Mouse (Mus musculus) limb, embryonic 10.5 days (tissue): ENCODE measurements at regions not wholly inside any gene's neighbourhood (a gene's known extent, or its start where the extent isn't known, plus 50 kb on each side); places are given as distances from the start of the nearest gene placed in this dataset.

ENCODE experiments used
- DNase-seq: peaks from one replicate; pipeline ENCODE4 v3.0.0-alpha.2; 2017; ENCODE audit warnings: low spot score
- H3K27ac ChIP-seq: fragments of 300-500 bp; sonication (generic); 2 replicates; pipeline ENCODE4 v1.5.1; 2016; ENCODE audit warnings: mild to moderate bottlenecking
- H3K27me3 ChIP-seq: fragments of 300-500 bp; sonication (generic); 2 replicates; pipeline ENCODE4 v1.6.1; 2016; ENCODE audit warnings: low read depth, mild to moderate bottlenecking; ENCODE audit not compliant: poor library complexity, severe bottlenecking
- H3K36me3 ChIP-seq: fragments of 300-500 bp; sonication (generic); 2 replicates; pipeline ENCODE4 v1.6.1; 2016; ENCODE audit warnings: mild to moderate bottlenecking, moderate library complexity
- H3K4me1 ChIP-seq: fragments of 300-500 bp; sonication (generic); 2 replicates; pipeline ENCODE4 v1.6.1; 2016
- H3K4me3 ChIP-seq: fragments of 300-500 bp; sonication (generic); 2 replicates; pipeline ENCODE4 v1.5.1; 2016; ENCODE audit warnings: mild to moderate bottlenecking, moderate library complexity
- H3K9me3 ChIP-seq: fragments of 300-500 bp; sonication (generic); replicated peaks from 2 replicates; pipeline ENCODE4 v1.6.1; 2016; ENCODE audit warnings: mild to moderate bottlenecking
- WGBS: fragments of 180-500 bp; shearing (Covaris S2); methylation state at CpG from one replicate; pipeline ENCODE4 v1.1.7; 2016; 5-methylcytosine and 5-hydroxymethylcytosine counted together

GRCm38 (mm10) chr16:29833875-29834274, 230.3 kb upstream of the Hes1 start:
- WGBS: 78% methylated on average over 6 of the region's 6 CpGs
- Histone ChIP-seq H3K4me1 (peaks cover 57% of the 10 kb centered on the region), H3K36me3 (no peaks in the 10 kb centered on the region), H3K9me3 (no peaks in the 10 kb centered on the region), H3K4me3 (no peak overlapping the region), H3K27me3 (no peaks in the 10 kb centered on the region), H3K27ac (no peak overlapping the region)
- no peak for DNase-seq

- no peak for DNase-seq
- Histone ChIP-seq H3K4me3 (no peak overlapping the region), H3K9me3 (no peaks in the 10 kb centered on the region), H3K27me3 (no peaks in the 10 kb centered on the region), H3K27ac (no peak overlapping the region), H3K36me3 (no peaks in the 10 kb centered on the region), H3K4me1 (peaks cover 61% of the 10 kb centered on the region)
- 75% methylated on average over 6 of the region's 6 CpGs for WGBS
These were observed 229.5 kb upstream of the Hes1 start for GRCm38 (mm10) chr16:29834669-29835068.

- H3K36me3 ChIP-seq: no peaks in the 10 kb centered on the region
- WGBS: 18% methylated on average over 14 of the region's 14 CpGs
- H3K27ac ChIP-seq: peak overlapping the region; percentile 57
- peaks cover 9% of the 10 kb centered on the region; the same call in 1 of the 2 replicates for H3K27me3 ChIP-seq
- peaks cover 67% of the 10 kb centered on the region for H3K4me1 ChIP-seq
- no peaks in the 10 kb centered on the region for H3K9me3 ChIP-seq
- peak overlapping the region; percentile 23; the same call in 1 of the 2 replicates for H3K4me3 ChIP-seq
- DNase-seq: peak; percentile 62
These were observed 227.1 kb upstream of the Hes1 start for GRCm38 (mm10) chr16:29837025-29837629.

GRCm38 (mm10) chr16:29837874-29838273, 226.3 kb upstream of the Hes1 start:
- DNase-seq: no peak
- peaks cover 15% of the 10 kb centered on the region; the same call in 1 of the 2 replicates for H3K27me3 ChIP-seq
- 63% methylated on average over 5 of the region's 5 CpGs for WGBS

GRCm38 (mm10) chr16:29838981-29839661, 225.1 kb upstream of the Hes1 start:
- 6% methylated on average over 28 of the region's 28 CpGs for WGBS
- peaks cover 54% of the 10 kb centered on the region for H3K4me1 ChIP-seq
- no peaks in the 10 kb centered on the region for H3K9me3 ChIP-seq
- H3K27ac ChIP-seq: peak overlapping the region; percentile 89
- peak overlapping the region; percentile 43 for H3K4me3 ChIP-seq
- H3K36me3 ChIP-seq: no peaks in the 10 kb centered on the region
- peaks cover 20% of the 10 kb centered on the region; the same call in 1 of the 2 replicates for H3K27me3 ChIP-seq
- DNase-seq: peak; percentile 87

More at GRCm38 (mm10) chr16:29837874-29838273, 226.3 kb upstream of the Hes1 start:
- Histone ChIP-seq H3K9me3 (no peaks in the 10 kb centered on the region), H3K27ac (no peak overlapping the region), H3K36me3 (no peaks in the 10 kb centered on the region), H3K4me3 (no peak overlapping the region), H3K4me1 (peaks cover 64% of the 10 kb centered on the region)

GRCm38 (mm10) chr16:29839662-29840001, 224.6 kb upstream of the Hes1 start:
- Histone ChIP-seq H3K4me1 (peaks cover 58% of the 10 kb centered on the region), H3K36me3 (no peaks in the 10 kb centered on the region), H3K4me3 (peak overlapping the region; percentile 43), H3K27ac (peak overlapping the region; percentile 89), H3K9me3 (no peaks in the 10 kb centered on the region), H3K27me3 (peaks cover 20% of the 10 kb centered on the region; the same call in 1 of the 2 replicates)
- no peak for DNase-seq
- WGBS: 6% methylated on average over 6 of the region's 6 CpGs

- Histone ChIP-seq H3K9me3 (no peaks in the 10 kb centered on the region), H3K27me3 (peaks cover 20% of the 10 kb centered on the region; the same call in 1 of the 2 replicates), H3K36me3 (no peaks in the 10 kb centered on the region), H3K4me3 (no peak overlapping the region), H3K27ac (peak overlapping the region; percentile 89), H3K4me1 (peaks cover 63% of the 10 kb centered on the region)
- 58% methylated on average over 2 of the region's 2 CpGs for WGBS
- no peak for DNase-seq
These were observed 223.8 kb upstream of the Hes1 start for GRCm38 (mm10) chr16:29840412-29840811.

GRCm38 (mm10) chr16:29841132-29841531, 223.1 kb upstream of the Hes1 start:
- Histone ChIP-seq H3K27me3 (peaks cover 20% of the 10 kb centered on the region; the same call in 1 of the 2 replicates), H3K4me3 (no peak overlapping the region), H3K36me3 (no peaks in the 10 kb centered on the region), H3K27ac (peak overlapping the region; percentile 71), H3K4me1 (peaks cover 65% of the 10 kb centered on the region), H3K9me3 (no peaks in the 10 kb centered on the region)
- 19% methylated on average over 4 of the region's 4 CpGs for WGBS
- no peak for DNase-seq

GRCm38 (mm10) chr16:29842071-29842470, 222.1 kb upstream of the Hes1 start:
- Histone ChIP-seq H3K27me3 (peaks cover 20% of the 10 kb centered on the region; the same call in 1 of the 2 replicates), H3K27ac (no peak overlapping the region), H3K4me3 (no peak overlapping the region), H3K4me1 (peaks cover 65% of the 10 kb centered on the region), H3K9me3 (no peaks in the 10 kb centered on the region), H3K36me3 (no peaks in the 10 kb centered on the region)
- no peak for DNase-seq
- WGBS: 89% methylated on average over 4 of the region's 4 CpGs

- DNase-seq: no peak
- Histone ChIP-seq H3K4me1 (peaks cover 58% of the 10 kb centered on the region), H3K4me3 (no peak overlapping the region), H3K36me3 (no peaks in the 10 kb centered on the region), H3K27me3 (peaks cover 20% of the 10 kb centered on the region; the same call in 1 of the 2 replicates), H3K27ac (no peak overlapping the region), H3K9me3 (no peaks in the 10 kb centered on the region)
- 81% methylated on average over 7 of the region's 7 CpGs for WGBS
These were observed 220.7 kb upstream of the Hes1 start for GRCm38 (mm10) chr16:29843490-29843889.

- Histone ChIP-seq H3K27me3 (peaks cover 20% of the 10 kb centered on the region; the same call in 1 of the 2 replicates), H3K9me3 (no peaks in the 10 kb centered on the region), H3K36me3 (no peaks in the 10 kb centered on the region), H3K27ac (peak overlapping the region; percentile 72), H3K4me1 (peaks cover 43% of the 10 kb centered on the region), H3K4me3 (no peak overlapping the region)
- DNase-seq: no peak
- 24% methylated on average over 12 of the region's 12 CpGs for WGBS
These were observed 219.2 kb upstream of the Hes1 start for GRCm38 (mm10) chr16:29844706-29845596.

GRCm38 (mm10) chr16:29845597-29845986, 218.6 kb upstream of the Hes1 start:
- Histone ChIP-seq H3K4me3 (no peak overlapping the region), H3K27ac (peak overlapping the region; percentile 72; the same call in 1 of the 2 replicates), H3K36me3 (no peaks in the 10 kb centered on the region), H3K9me3 (no peaks in the 10 kb centered on the region), H3K27me3 (peaks cover 20% of the 10 kb centered on the region; the same call in 1 of the 2 replicates), H3K4me1 (peaks cover 39% of the 10 kb centered on the region)
- 45% methylated on average over 8 of the region's 8 CpGs for WGBS
- DNase-seq: no peak
